Comparison of ENCODE assay signal across 32 mouse cellular contexts in the genomic region with DNA sequence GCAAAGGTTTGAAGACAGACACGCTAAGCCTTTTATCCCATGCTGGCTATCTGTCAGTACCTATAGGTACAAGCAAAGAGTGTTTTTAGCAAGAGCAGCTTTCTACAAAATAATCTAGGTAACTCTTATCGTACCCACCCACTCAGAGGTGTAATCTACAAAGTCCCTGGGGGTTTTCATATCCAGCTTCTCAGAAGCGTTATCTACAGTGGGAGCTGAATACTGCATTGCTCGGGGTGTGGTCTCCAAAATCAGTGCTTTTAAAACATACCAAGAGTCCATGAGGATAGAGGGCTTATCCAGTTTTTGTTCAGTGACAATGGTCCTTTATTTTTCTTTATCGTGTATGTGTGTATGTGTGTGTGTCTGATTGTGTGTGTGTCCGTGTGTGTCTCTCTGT. TPM values are rescaled to one million over a fixed set of nuclear protein-coding genes. Genes with fewer than 3 reads are reported as not detected.
"Had no signal": no experiment of that assay in that cellular context is flagged by ENCODE, and none has a peak within 500 bp of the region (broad histone marks: within the 10 kb centered on the region; RNA-seq: fewer than 3 reads in every experiment).

No protein-coding gene starts in this region.

- H3K9ac ChIP-seq: limb, embryonic 12.5 days; limb, embryonic 13.5 days; limb, embryonic 15.5 days; liver, embryonic 12.5 days; liver, embryonic 13.5 days; liver, embryonic 14.5 days; liver, embryonic 15.5 days; liver, postnatal 0 days; lung, embryonic 14.5 days; lung, embryonic 15.5 days; midbrain, embryonic 12.5 days; midbrain, embryonic 13.5 days; neural tube, embryonic 12.5 days had no signal

- H3K27me3 ChIP-seq: limb, embryonic 13.5 days; limb, embryonic 15.5 days; liver, embryonic 13.5 days; lung, embryonic 15.5 days; neural tube, embryonic 12.5 days had no signal

- ATAC-seq: liver, embryonic 12.5 days; liver, postnatal 0 days; lung, postnatal 0 days; midbrain, embryonic 13.5 days; midbrain, embryonic 16.5 days had no signal

- H3K4me3 ChIP-seq: limb, embryonic 10.5 days; limb, embryonic 12.5 days; limb, embryonic 13.5 days; limb, embryonic 15.5 days; liver, embryonic 12.5 days; liver, embryonic 13.5 days; liver, embryonic 15.5 days; lung, embryonic 15.5 days; midbrain, embryonic 10.5 days; midbrain, embryonic 12.5 days; midbrain, embryonic 13.5 days; myocyte; neural tube, embryonic 12.5 days had no signal

- H3K4me2 ChIP-seq: limb, embryonic 12.5 days; limb, embryonic 13.5 days; limb, embryonic 15.5 days; liver, embryonic 11.5 days; liver, embryonic 12.5 days; liver, embryonic 13.5 days; liver, embryonic 15.5 days; lung, embryonic 14.5 days; lung, embryonic 15.5 days; midbrain, embryonic 12.5 days; midbrain, embryonic 13.5 days; neural tube, embryonic 12.5 days had no signal

- H3K9me3 ChIP-seq: limb, embryonic 10.5 days; limb, embryonic 12.5 days; limb, embryonic 13.5 days; limb, embryonic 15.5 days; liver, embryonic 12.5 days; liver, embryonic 13.5 days; liver, embryonic 15.5 days; lung, embryonic 15.5 days; midbrain, embryonic 10.5 days; midbrain, embryonic 12.5 days; midbrain, embryonic 13.5 days; neural tube, embryonic 12.5 days had no signal

- H3K4me1 ChIP-seq: limb, embryonic 10.5 days; limb, embryonic 12.5 days; limb, embryonic 13.5 days; limb, embryonic 15.5 days; liver, embryonic 12.5 days; liver, embryonic 15.5 days; lung, embryonic 15.5 days; neural tube, embryonic 12.5 days had no signal

- H3K36me3 ChIP-seq: limb, embryonic 10.5 days; limb, embryonic 12.5 days; limb, embryonic 13.5 days; limb, embryonic 15.5 days; liver, embryonic 12.5 days; liver, embryonic 13.5 days; liver, embryonic 15.5 days; lung, embryonic 15.5 days; midbrain, embryonic 10.5 days; midbrain, embryonic 12.5 days; midbrain, embryonic 13.5 days; neural tube, embryonic 12.5 days had no signal

- H3K27ac ChIP-seq: limb, embryonic 10.5 days; limb, embryonic 12.5 days; limb, embryonic 13.5 days; limb, embryonic 15.5 days; liver, embryonic 12.5 days; liver, embryonic 13.5 days; liver, embryonic 14.5 days; liver, embryonic 15.5 days; lung, embryonic 15.5 days; macrophage; midbrain, embryonic 10.5 days; midbrain, embryonic 12.5 days; midbrain, embryonic 13.5 days; neural tube, embryonic 12.5 days had no signal

- DNase-seq: left cerebral cortex, postnatal 4 days; liver; liver, embryonic 13.5 days; liver, postnatal 0 days; lung, adult 18-20 months; lung, adult 2 months; lung, embryonic 14.5 days; lung, postnatal 10 days; lung, postnatal 14 days; lung, postnatal 36 days; lung, postnatal 4 days; midbrain, embryonic 14.5 days had no signal

RNA-seq across cellular contexts. Expression of a gene that starts 37.3 kb away (rescaled TPM):
- total RNA-seq: left cerebral cortex, postnatal 25 days; megakaryocyte-erythroid progenitor cell, adult 5-6 weeks; monocyte, adult 5-6 weeks had no signal
- polyA plus RNA-seq: liver, embryonic 11.5 days; macrophage had no signal
